Mouse (Mus musculus) MEL (cell line): Measurements from ENCODE around the gene Upk3b. TPM values are rescaled to one million over a fixed set of nuclear protein-coding genes. Genes with fewer than 3 reads are reported as not detected.
A peak's percentile ranks its signal among the peaks of the same experiment; 100 is the strongest.

Source experiments
- DNase-seq: peaks from one replicate; pipeline ENCODE4 v3.0.0; 2011; ENCODE audit warnings: low read depth, low spot score
- H3K27ac ChIP-seq: 2 replicates; pipeline ENCODE4 v1.5.1; 2012; ENCODE audit warnings: low read depth, mild to moderate bottlenecking, control low read depth, low read length, moderate library complexity; ENCODE audit not compliant: control insufficient read depth
- H3K27me3 ChIP-seq, 2 experiments: fragments of 150-350 bp in 1 of 2; sonication (generic) in 1 of 2; 2 replicates each; pipeline ENCODE4 v1.6.1; 2012; ENCODE audit warnings: low read length in 2 of 2, mild to moderate bottlenecking in 2 of 2, improper control_type of control experiment in 1 of 2, moderate library complexity in 1 of 2; ENCODE audit not compliant: insufficient read depth in 2 of 2, control insufficient read depth in 1 of 2
- H3K36me3 ChIP-seq, 2 experiments: 2 replicates each; pipeline ENCODE4 v1.6.1; 2012 to 2014; ENCODE audit warnings: low read length in 2 of 2, improper control_type of control experiment in 1 of 2, inconsistent platforms in 1 of 2, mild to moderate bottlenecking in 1 of 2; ENCODE audit not compliant: insufficient read depth in 2 of 2, control insufficient read depth in 1 of 2
- H3K4me1 ChIP-seq, 2 experiments: fragments of 150-350 bp in 1 of 2; sonication (generic) in 1 of 2; 2 replicates each; pipeline ENCODE4 v1.6.1; 2012; ENCODE audit warnings: low read length in 2 of 2, improper control_type of control experiment in 1 of 2, mild to moderate bottlenecking in 1 of 2; ENCODE audit not compliant: insufficient read depth in 2 of 2, control insufficient read depth in 1 of 2
- H3K4me3 ChIP-seq, 2 experiments: fragments of 150-350 bp in 1 of 2; sonication (generic) in 1 of 2; 2 replicates each; pipeline ENCODE4 v1.5.1; 2012; ENCODE audit warnings: low read depth in 2 of 2, low read length in 2 of 2, mild to moderate bottlenecking in 2 of 2, moderate library complexity in 2 of 2, control low read depth in 1 of 2, improper control_type of control experiment in 1 of 2; ENCODE audit not compliant: control insufficient read depth in 1 of 2, insufficient read depth in 1 of 2
- H3K79me2 ChIP-seq: 2 replicates; pipeline ENCODE4 v1.6.1; 2012; ENCODE audit warnings: mild to moderate bottlenecking, low read length, moderate library complexity; ENCODE audit not compliant: control insufficient read depth, poor library complexity, insufficient read depth
- H3K9ac ChIP-seq: 2 replicates; pipeline ENCODE4 v1.6.1; 2012; ENCODE audit warnings: low read depth, mild to moderate bottlenecking, control low read depth, low read length, moderate library complexity; ENCODE audit not compliant: control insufficient read depth, poor library complexity, severe bottlenecking
- H3K9me3 ChIP-seq: fragments of 150-350 bp; sonication (generic); replicated peaks from 2 replicates; pipeline ENCODE4 v1.6.1; 2012; ENCODE audit warnings: mild to moderate bottlenecking, low read length, improper control_type of control experiment, moderate library complexity; ENCODE audit not compliant: insufficient read depth
- ELF1 ChIP-seq: IDR thresholded peaks from 2 replicates; pipeline ENCODE4 v1.6.1; 2014; ENCODE audit warnings: low read depth, mild to moderate bottlenecking, inconsistent platforms, low read length, improper control_type of control experiment, moderate library complexity
- EP300 ChIP-seq, 2 experiments: IDR thresholded peaks; 2 replicates each; pipeline ENCODE4 v1.6.1; 2011; ENCODE audit warnings: improper control_type of control experiment in 2 of 2, low read length in 2 of 2, low read depth in 1 of 2, mild to moderate bottlenecking in 1 of 2
- GATA1 ChIP-seq: IDR thresholded peaks from 2 replicates; pipeline ENCODE4 v1.6.1; 2011; ENCODE audit warnings: low read depth, low read length, improper control_type of control experiment
- HCFC1 ChIP-seq: IDR thresholded peaks from 2 replicates; pipeline ENCODE4 v1.6.1; 2012; ENCODE audit warnings: low read depth, mild to moderate bottlenecking, inconsistent platforms, low read length, improper control_type of control experiment, moderate library complexity
- KAT2A ChIP-seq: conservative IDR thresholded peaks from 2 replicates; pipeline ENCODE4 v1.6.1; 2012; ENCODE audit warnings: low read depth, low read length, improper control_type of control experiment, inconsistent platforms
- MAFK ChIP-seq: IDR thresholded peaks from 2 replicates; pipeline ENCODE4 v1.6.1; 2011; ENCODE audit warnings: low read depth, mild to moderate bottlenecking, low read length, improper control_type of control experiment, borderline replicate concordance
- MAX ChIP-seq: IDR thresholded peaks from 2 replicates; pipeline ENCODE4 v1.6.1; 2011; ENCODE audit warnings: low read length, improper control_type of control experiment
- MEF2A ChIP-seq: IDR thresholded peaks from 2 replicates; pipeline ENCODE4 v1.6.1; 2014; ENCODE audit warnings: low read depth, mild to moderate bottlenecking, inconsistent platforms, low read length, improper control_type of control experiment; ENCODE audit not compliant: poor library complexity, insufficient replicate concordance, severe bottlenecking; ENCODE audit errors: extremely low read depth
- MXI1 ChIP-seq: IDR thresholded peaks from 2 replicates; pipeline ENCODE4 v1.6.1; 2011; ENCODE audit warnings: mild to moderate bottlenecking, low read depth, low read length, improper control_type of control experiment
- MYB ChIP-seq: IDR thresholded peaks from 2 replicates; pipeline ENCODE4 v1.6.1; 2011; ENCODE audit warnings: mild to moderate bottlenecking, low read depth, low read length, improper control_type of control experiment
- NRF1 ChIP-seq: IDR thresholded peaks from 2 replicates; pipeline ENCODE4 v1.6.1; 2014; ENCODE audit warnings: low read depth, mild to moderate bottlenecking, inconsistent platforms, low read length, improper control_type of control experiment, moderate library complexity; ENCODE audit not compliant: poor library complexity, insufficient read depth, severe bottlenecking
- POLR2AphosphoS2 ChIP-seq: IDR thresholded peaks from 2 replicates; pipeline ENCODE4 v1.6.1; 2011; ENCODE audit warnings: low read length, improper control_type of control experiment
- POLR2AphosphoS5 ChIP-seq: IDR thresholded peaks from 2 replicates; pipeline ENCODE4 v1.6.1; 2012; ENCODE audit warnings: low read depth, borderline replicate concordance, mild to moderate bottlenecking, inconsistent platforms, low read length, moderate library complexity, mixed read lengths
- SIN3A ChIP-seq: IDR thresholded peaks from 2 replicates; pipeline ENCODE4 v1.6.1; 2012; ENCODE audit warnings: low read length, improper control_type of control experiment, inconsistent platforms
- TAL1 ChIP-seq: IDR thresholded peaks from 2 replicates; pipeline ENCODE4 v1.6.1; 2012; ENCODE audit warnings: mild to moderate bottlenecking, inconsistent platforms, low read length, moderate library complexity, mixed read lengths
- TCF12 ChIP-seq: IDR thresholded peaks from 2 replicates; pipeline ENCODE4 v1.6.1; 2014; ENCODE audit warnings: low read depth, mild to moderate bottlenecking, inconsistent platforms, low read length, improper control_type of control experiment, moderate library complexity
- UBTF ChIP-seq: IDR thresholded peaks from 2 replicates; pipeline ENCODE4 v1.6.1; 2012; ENCODE audit warnings: low read depth, mild to moderate bottlenecking, inconsistent platforms, low read length, improper control_type of control experiment, moderate library complexity, borderline replicate concordance; ENCODE audit not compliant: insufficient read depth
- USF2 ChIP-seq, 2 experiments: IDR thresholded peaks; 2 replicates each; pipeline ENCODE4 v1.6.1; 2011 to 2012; ENCODE audit warnings: improper control_type of control experiment in 2 of 2, low read length in 2 of 2, borderline replicate concordance in 1 of 2, inconsistent platforms in 1 of 2, low read depth in 1 of 2, mild to moderate bottlenecking in 1 of 2; ENCODE audit not compliant: insufficient read depth in 1 of 2
- ZC3H11A ChIP-seq: IDR thresholded peaks from 2 replicates; pipeline ENCODE4 v1.6.1; 2012; ENCODE audit warnings: low read depth, mild to moderate bottlenecking, inconsistent platforms, low read length, improper control_type of control experiment
- ZKSCAN1 ChIP-seq: IDR thresholded peaks from 2 replicates; pipeline ENCODE4 v1.6.1; 2012; ENCODE audit warnings: low read depth, mild to moderate bottlenecking, inconsistent platforms, low read length, improper control_type of control experiment, moderate library complexity
- polyA plus RNA-seq, 2 experiments: library from polyadenylated mRNA; stranded (reverse) in 1 of 2; unstranded in 1 of 2; fragments of >175 nt in 1 of 2; fragments of >200 nt in 1 of 2; gene quantifications; 2 replicates each; pipeline versions ENCODE4 v1.2.1 to v1.2.4; 2012; ENCODE audit warnings: low replicate concordance in 2 of 2, low read depth in 1 of 2; ENCODE audit not compliant: insufficient read length in 2 of 2, insufficient read depth in 1 of 2, missing spikeins in 1 of 2
- total RNA-seq: library from RNA; depleted of rRNA; stranded (reverse); fragments of 300-350 nt; gene quantifications from 2 replicates; pipeline ENCODE4 v1.2.3, GENCODE M21; 2012

Upk3b gene
- total and polyA plus RNA-seq, 3 experiments, result not detected

- Histone ChIP-seq H3K9ac (no peak overlapping the region), H3K27me3 (peaks cover 0 to 2% of the 10 kb centered on the region in 2 experiments; a peak in 1 of 4 replicates), H3K4me1 (peaks cover 0 to 6% of the 10 kb centered on the region in 2 experiments; a peak in 2 of 4 replicates), H3K4me3 (no peak overlapping the region), H3K9me3 (no peaks in the 10 kb centered on the region), H3K36me3 (peaks cover 0 to 3% of the 10 kb centered on the region in 2 experiments; a peak in 1 of 4 replicates), H3K79me2 (no peaks in the 10 kb centered on the region), H3K27ac (no peak overlapping the region)
- no peak for DNase-seq
- no peak for TF ChIP-seq ELF1
- TF ChIP-seq MAX, result no peak
- no peak for TF ChIP-seq ZC3H11A
- no peak for TF ChIP-seq HCFC1
- TF ChIP-seq KAT2A, result no peak
- TF ChIP-seq ZKSCAN1, result no peak
- TF ChIP-seq MYB, result no peak
- no peak for TF ChIP-seq TCF12
- TF ChIP-seq UBTF, result no peak
- TF ChIP-seq USF2 (IDR thresholded peaks at IDR 0.05; ENCODE audit: borderline replicate concordance in 1 of 2, insufficient read depth in 1 of 2, low read depth in 1 of 2, low read length in 2 of 2), result no peak
- TF ChIP-seq GATA1, result no peak
- no peak for TF ChIP-seq POLR2AphosphoS2
- TF ChIP-seq SIN3A, result no peak
- TF ChIP-seq MEF2A, result no peak
- TF ChIP-seq TAL1, result no peak
- no peak for TF ChIP-seq MAFK
- no peak for TF ChIP-seq NRF1
- no peak for TF ChIP-seq POLR2AphosphoS5
- TF ChIP-seq EP300 (IDR thresholded peaks at IDR 0.05; ENCODE audit: low read depth in 1 of 2, low read length in 2 of 2), result no peak
- no peak for TF ChIP-seq MXI1
- TF ChIP-seq, all 39 proteins: peak for 0
Observed at GRCm38 (mm10) chr5:136069411-136069810, 31.1 kb downstream of the Upk3b start.

- Histone ChIP-seq H3K79me2 (no peaks in the 10 kb centered on the region), H3K27ac (no peak overlapping the region), H3K9me3 (no peaks in the 10 kb centered on the region), H3K36me3 (peaks cover 0 to 5% of the 10 kb centered on the region in 2 experiments; a peak in 2 of 4 replicates), H3K27me3 (no peaks in the 10 kb centered on the region), H3K4me3 (no peak overlapping the region), H3K9ac (no peak overlapping the region), H3K4me1 (peaks cover 5 to 10% of the 10 kb centered on the region in 2 experiments)
- TF ChIP-seq EP300 (IDR thresholded peaks at IDR 0.05; ENCODE audit: low read depth in 1 of 2, low read length in 2 of 2) (peak in 1 of 2 experiments; percentile 7; a peak in 1 of 4 replicates), SIN3A (no peak)
- DNase-seq, result no peak
Observed at GRCm38 (mm10) chr5:136073051-136073450, 34.8 kb downstream of the Upk3b start.
